Mouse (Mus musculus) intestine, embryonic 15.5 days (tissue): ENCODE results near the gene Cmah. TPM values are rescaled to one million over a fixed set of nuclear protein-coding genes. Genes with fewer than 3 reads are reported as not detected.

Experiments used
- ATAC-seq: fragments of 200-750 bp; cut with Nextera tagmentation; 2 replicates; pipeline ENCODE4 v1.8.0; 2017; ENCODE audit warnings: moderate TSS enrichment, moderate library complexity
- H3K27ac ChIP-seq: fragments of 300-500 bp; sonication (generic); 2 replicates; pipeline ENCODE4 v1.5.1; 2015; ENCODE audit warnings: mild to moderate bottlenecking, inconsistent platforms
- H3K27me3 ChIP-seq: fragments of 300-500 bp; sonication (generic); replicated peaks from 2 replicates; pipeline ENCODE4 v1.6.1; 2015; ENCODE audit warnings: inconsistent platforms
- H3K36me3 ChIP-seq: fragments of 300-500 bp; sonication (generic); 2 replicates; pipeline ENCODE4 v1.6.1; 2015; ENCODE audit warnings: inconsistent platforms
- H3K4me1 ChIP-seq: fragments of 300-500 bp; sonication (generic); replicated peaks from 2 replicates; pipeline ENCODE4 v1.6.1; 2015; ENCODE audit warnings: inconsistent platforms
- H3K4me2 ChIP-seq: fragments of 300-500 bp; sonication (generic); replicated peaks from 2 replicates; pipeline ENCODE4 v1.6.1; 2015; ENCODE audit warnings: mild to moderate bottlenecking, inconsistent platforms
- H3K4me3 ChIP-seq: fragments of 300-500 bp; sonication (generic); replicated peaks from 2 replicates; pipeline ENCODE4 v1.5.1; 2015; ENCODE audit warnings: inconsistent platforms
- H3K9ac ChIP-seq: fragments of 300-500 bp; sonication (generic); 2 replicates; pipeline ENCODE4 v1.6.1; 2015; ENCODE audit warnings: inconsistent platforms
- H3K9me3 ChIP-seq: fragments of 300-500 bp; sonication (generic); 2 replicates; pipeline ENCODE4 v1.6.1; 2016; ENCODE audit warnings: inconsistent platforms
- WGBS: fragments of 180-500 bp; shearing (Covaris S2); methylation state at CpG from one replicate; pipeline ENCODE4 v1.1.7; 2015; 5-methylcytosine and 5-hydroxymethylcytosine counted together
- polyA plus RNA-seq: library from polyadenylated mRNA; unstranded; fragments of >200 nt; fragmentation: Nextera tagmentation; extraction: Ambion mirVana; gene quantifications from 2 replicates; pipeline ENCODE4 v1.2.1, GENCODE M21; 2015

Cmah gene
- polyA plus RNA-seq, 1 experiment from 2014 or later, result 0.39 TPM

- Histone ChIP-seq H3K4me3 (no peak overlapping the region), H3K4me2 (no peak overlapping the region), H3K27me3 (no peaks in the 10 kb centered on the region), H3K9me3 (no peaks in the 10 kb centered on the region), H3K9ac (no peak overlapping the region), H3K36me3 (no peaks in the 10 kb centered on the region), H3K27ac (no peak overlapping the region), H3K4me1 (no peaks in the 10 kb centered on the region)
- ATAC-seq, result no peak
- WGBS, result 67% methylated on average over 6 of the region's 6 CpGs
Observed at GRCm38 (mm10) chr13:24321313-24321712, 5.9 kb upstream of the Cmah start.

GRCm38 (mm10) chr13:24328036-24328817 lies 1.0 kb downstream of the Cmah start:
- Histone ChIP-seq H3K27me3 (no peaks in the 10 kb centered on the region), H3K4me1 (0 out of 2 replicates have a peak, but pooled peaks cover 4% of the 10 kb centered on the region), H3K27ac (no peak overlapping the region), H3K9ac (no peak overlapping the region), H3K36me3 (no peaks in the 10 kb centered on the region), H3K4me3 (no peak overlapping the region), H3K9me3 (no peaks in the 10 kb centered on the region), H3K4me2 (no peak overlapping the region)
- no peak for ATAC-seq
- WGBS, result 71% methylated on average over 9 of the region's 9 CpGs

GRCm38 (mm10) chr13:24330128-24330527 lies 2.9 kb downstream of the Cmah start:
- WGBS, result 76% methylated on average over 4 of the region's 4 CpGs
- H3K4me1 ChIP-seq, result 0 out of 2 replicates have a peak, but pooled peaks cover 4% of the 10 kb centered on the region

GRCm38 (mm10) chr13:24330836-24331523 lies 3.8 kb downstream of the Cmah start:
- Histone ChIP-seq H3K4me1 (0 out of 2 replicates have a peak, but pooled peaks cover 4% of the 10 kb centered on the region), H3K36me3 (no peaks in the 10 kb centered on the region), H3K9ac (no peak overlapping the region), H3K4me2 (no peak overlapping the region), H3K9me3 (no peaks in the 10 kb centered on the region), H3K27me3 (no peaks in the 10 kb centered on the region), H3K4me3 (no peak overlapping the region), H3K27ac (no peak overlapping the region)
- WGBS, result 75% methylated on average over 7 of the region's 7 CpGs
- no peak for ATAC-seq

More at GRCm38 (mm10) chr13:24330128-24330527, 2.9 kb downstream of the Cmah start:
- no peak for ATAC-seq
- Histone ChIP-seq H3K4me3 (no peak overlapping the region), H3K9me3 (no peaks in the 10 kb centered on the region), H3K4me2 (no peak overlapping the region), H3K9ac (no peak overlapping the region), H3K27ac (no peak overlapping the region), H3K27me3 (no peaks in the 10 kb centered on the region), H3K36me3 (no peaks in the 10 kb centered on the region)

GRCm38 (mm10) chr13:24332537-24332936 lies 5.3 kb downstream of the Cmah start:
- peak; percentile 59; the same call in 1 of the 2 replicates for ATAC-seq
- Histone ChIP-seq H3K4me2 (no peak overlapping the region), H3K9ac (no peak overlapping the region), H3K27me3 (no peaks in the 10 kb centered on the region), H3K9me3 (no peaks in the 10 kb centered on the region), H3K36me3 (no peaks in the 10 kb centered on the region), H3K4me1 (0 out of 2 replicates have a peak, but pooled peaks cover 4% of the 10 kb centered on the region), H3K4me3 (no peak overlapping the region), H3K27ac (no peak overlapping the region)
- 11% methylated on average over 3 of the region's 3 CpGs for WGBS

GRCm38 (mm10) chr13:24336818-24337217 lies 9.6 kb downstream of the Cmah start:
- no peaks in the 10 kb centered on the region for H3K27me3 ChIP-seq
- no peak overlapping the region for H3K9ac ChIP-seq
- no peaks in the 10 kb centered on the region for H3K36me3 ChIP-seq
- H3K4me2 ChIP-seq, result no peak overlapping the region
- no peak overlapping the region for H3K4me3 ChIP-seq
- H3K9me3 ChIP-seq, result no peaks in the 10 kb centered on the region
- WGBS, result 80% methylated on average over 4 of the region's 4 CpGs
- no peak for ATAC-seq
- 0 out of 2 replicates have a peak, but pooled peaks cover 4% of the 10 kb centered on the region for H3K4me1 ChIP-seq
- H3K27ac ChIP-seq, result no peak overlapping the region

- Histone ChIP-seq H3K4me1 (no peaks in the 10 kb centered on the region), H3K27ac (no peak overlapping the region), H3K9me3 (no peaks in the 10 kb centered on the region), H3K9ac (no peak overlapping the region), H3K4me2 (no peak overlapping the region), H3K4me3 (no peak overlapping the region), H3K36me3 (no peaks in the 10 kb centered on the region), H3K27me3 (no peaks in the 10 kb centered on the region)
- 50% methylated on average over 3 of the region's 3 CpGs for WGBS
- 0 out of 2 replicates have a peak, but pooled peaks have one; percentile 41 for ATAC-seq
Observed at GRCm38 (mm10) chr13:24337874-24338273, 10.7 kb downstream of the Cmah start.

GRCm38 (mm10) chr13:24338343-24338861 lies 11.2 kb downstream of the Cmah start:
- Histone ChIP-seq H3K4me1 (no peaks in the 10 kb centered on the region), H3K27me3 (no peaks in the 10 kb centered on the region), H3K27ac (no peak overlapping the region), H3K36me3 (no peaks in the 10 kb centered on the region), H3K4me3 (no peak overlapping the region), H3K4me2 (no peak overlapping the region), H3K9me3 (no peaks in the 10 kb centered on the region), H3K9ac (no peak overlapping the region)
- 0 out of 2 replicates have a peak, but pooled peaks have one; percentile 8 for ATAC-seq
- WGBS, result 45% methylated on average over 4 of the region's 4 CpGs

- no peak for ATAC-seq
- no peaks in the 10 kb centered on the region for H3K36me3 ChIP-seq
- H3K4me3 ChIP-seq, result no peak overlapping the region
- H3K9me3 ChIP-seq, result no peaks in the 10 kb centered on the region
- H3K4me1 ChIP-seq, result no peaks in the 10 kb centered on the region
- H3K27ac ChIP-seq, result no peak overlapping the region
- H3K27me3 ChIP-seq, result no peaks in the 10 kb centered on the region
- no peak overlapping the region for H3K9ac ChIP-seq
- no peak overlapping the region for H3K4me2 ChIP-seq
Observed at GRCm38 (mm10) chr13:24339907-24340306, 12.7 kb downstream of the Cmah start.

- Histone ChIP-seq H3K4me2 (no peak overlapping the region), H3K4me3 (no peak overlapping the region), H3K36me3 (no peaks in the 10 kb centered on the region), H3K27ac (no peak overlapping the region), H3K9ac (no peak overlapping the region), H3K9me3 (no peaks in the 10 kb centered on the region), H3K27me3 (no peaks in the 10 kb centered on the region), H3K4me1 (no peaks in the 10 kb centered on the region)
- ATAC-seq, result no peak
- WGBS, result 84% methylated on average over 6 of the region's 6 CpGs
Observed at GRCm38 (mm10) chr13:24340462-24340861, 13.3 kb downstream of the Cmah start.

- H3K4me2 ChIP-seq, result no peak overlapping the region
- H3K27me3 ChIP-seq, result no peaks in the 10 kb centered on the region
- no peak overlapping the region for H3K27ac ChIP-seq
- no peaks in the 10 kb centered on the region for H3K4me1 ChIP-seq
- H3K36me3 ChIP-seq, result no peaks in the 10 kb centered on the region
- H3K9me3 ChIP-seq, result no peaks in the 10 kb centered on the region
- WGBS, result 91% methylated on average over 4 of the region's 4 CpGs
- no peak overlapping the region for H3K9ac ChIP-seq
- H3K4me3 ChIP-seq, result no peak overlapping the region
- no peak for ATAC-seq
Observed at GRCm38 (mm10) chr13:24342091-24342490, 14.9 kb downstream of the Cmah start.

GRCm38 (mm10) chr13:24353004-24353403 lies 25.8 kb downstream of the Cmah start:
- 88% methylated on average over 5 of the region's 5 CpGs for WGBS
- no peak overlapping the region for H3K27ac ChIP-seq
- no peak for ATAC-seq
- H3K36me3 ChIP-seq, result no peaks in the 10 kb centered on the region
- H3K9me3 ChIP-seq, result no peaks in the 10 kb centered on the region
- H3K4me2 ChIP-seq, result no peak overlapping the region
- H3K27me3 ChIP-seq, result no peaks in the 10 kb centered on the region
- no peaks in the 10 kb centered on the region for H3K4me1 ChIP-seq
- no peak overlapping the region for H3K4me3 ChIP-seq
- no peak overlapping the region for H3K9ac ChIP-seq
